Mouse (Mus musculus): ENCODE results near the gene Rpl13a. TPM values are rescaled to one million over a fixed set of nuclear protein-coding genes. Genes with fewer than 3 reads are reported as not detected.

Gene Rpl13a
- polyA plus RNA-seq, 1 experiment from 2014 or later, result 606 TPM

GRCm38 (mm10) chr7:45091001-45091990 lies 37.3 kb downstream of the Rpl13a start:
- Histone ChIP-seq H3K4me2 (peak overlapping the region; percentile 56), H3K36me3 (replicated peaks) (no peaks in the 10 kb centered on the region), H3K9me3 (no peaks in the 10 kb centered on the region), H3K4me3 (peak overlapping the region; percentile 36), H3K9ac (peak overlapping the region; percentile 22; the same call in 1 of the 2 replicates), H3K27me3 (replicated peaks) (no peaks in the 10 kb centered on the region), H3K4me1 (peaks cover 8% of the 10 kb centered on the region), H3K27ac (no peak overlapping the region)
- ATAC-seq (replicated peaks), result peak; percentile 62
- 16% methylated on average over 35 of the region's 35 CpGs for WGBS

GRCm38 (mm10) chr7:45090251-45090977 lies 38.1 kb downstream of the Rpl13a start:
- H3K27me3 ChIP-seq (replicated peaks), result no peaks in the 10 kb centered on the region
- H3K36me3 ChIP-seq (replicated peaks), result no peaks in the 10 kb centered on the region
- 82% methylated on average over 13 of the region's 13 CpGs for WGBS
- H3K27ac ChIP-seq, result no peak overlapping the region
- no peak overlapping the region for H3K9ac ChIP-seq
- no peaks in the 10 kb centered on the region for H3K9me3 ChIP-seq
- H3K4me1 ChIP-seq, result peaks cover 8% of the 10 kb centered on the region
- H3K4me3 ChIP-seq, result no peak overlapping the region
- no peak for ATAC-seq (replicated peaks)
- no peak overlapping the region for H3K4me2 ChIP-seq

- Histone ChIP-seq H3K4me1 (peaks cover 8% of the 10 kb centered on the region), H3K27ac (no peak overlapping the region), H3K4me3 (no peak overlapping the region), H3K36me3 (replicated peaks) (no peaks in the 10 kb centered on the region), H3K9ac (no peak overlapping the region), H3K9me3 (no peaks in the 10 kb centered on the region), H3K4me2 (no peak overlapping the region), H3K27me3 (replicated peaks) (no peaks in the 10 kb centered on the region)
- no peak for ATAC-seq (replicated peaks)
- 93% methylated on average over 17 of the region's 17 CpGs for WGBS
These were observed 40.0 kb downstream of the Rpl13a start for GRCm38 (mm10) chr7:45088597-45088996.

- H3K9ac ChIP-seq, result no peak overlapping the region
- no peaks in the 10 kb centered on the region for H3K36me3 ChIP-seq (replicated peaks)
- ATAC-seq (replicated peaks), result no peak
- no peaks in the 10 kb centered on the region for H3K27me3 ChIP-seq (replicated peaks)
- no peak overlapping the region for H3K4me3 ChIP-seq
- WGBS, result 79% methylated on average over 4 of the region's 4 CpGs
- no peaks in the 10 kb centered on the region for H3K9me3 ChIP-seq
- no peak overlapping the region for H3K4me2 ChIP-seq
- H3K27ac ChIP-seq, result no peak overlapping the region
- H3K4me1 ChIP-seq, result peaks cover 3% of the 10 kb centered on the region; the same call in 1 of the 2 replicates
These were observed 42.5 kb downstream of the Rpl13a start for GRCm38 (mm10) chr7:45086084-45086483.

- WGBS, result 86% methylated on average over 22 of the region's 22 CpGs
- no peak overlapping the region for H3K4me3 ChIP-seq
- ATAC-seq (replicated peaks), result no peak
- no peak overlapping the region for H3K9ac ChIP-seq
- H3K4me1 ChIP-seq, result peaks cover 3% of the 10 kb centered on the region; the same call in 1 of the 2 replicates
- no peak overlapping the region for H3K4me2 ChIP-seq
- no peaks in the 10 kb centered on the region for H3K36me3 ChIP-seq (replicated peaks)
- H3K9me3 ChIP-seq, result no peaks in the 10 kb centered on the region
- H3K27ac ChIP-seq, result no peak overlapping the region
- no peaks in the 10 kb centered on the region for H3K27me3 ChIP-seq (replicated peaks)
These were observed 45.2 kb downstream of the Rpl13a start for GRCm38 (mm10) chr7:45083300-45083890.

- WGBS, result 74% methylated on average over 25 of the region's 25 CpGs
These were observed 45.9 kb downstream of the Rpl13a start for GRCm38 (mm10) chr7:45082401-45083299.

GRCm38 (mm10) chr7:45081016-45081415 lies 47.5 kb downstream of the Rpl13a start:
- WGBS, result 49% methylated on average over 5 of the region's 5 CpGs
- no peak overlapping the region for H3K4me3 ChIP-seq

More at GRCm38 (mm10) chr7:45082401-45083299, 45.9 kb downstream of the Rpl13a start:
- Histone ChIP-seq H3K9me3 (no peaks in the 10 kb centered on the region), H3K36me3 (replicated peaks) (no peaks in the 10 kb centered on the region), H3K27ac (no peak overlapping the region), H3K4me1 (peaks cover 3% of the 10 kb centered on the region; the same call in 1 of the 2 replicates), H3K4me2 (no peak overlapping the region), H3K9ac (no peak overlapping the region), H3K4me3 (no peak overlapping the region), H3K27me3 (replicated peaks) (no peaks in the 10 kb centered on the region)
- no peak for ATAC-seq (replicated peaks)

GRCm38 (mm10) chr7:45079856-45080255 lies 48.7 kb downstream of the Rpl13a start:
- under 1% methylated on average over 10 of the region's 10 CpGs for WGBS
- H3K27ac ChIP-seq, result peak overlapping the region; percentile 48; the same call in 1 of the 2 replicates
- peak; percentile 55; the same call in 1 of the 2 replicates for ATAC-seq (replicated peaks)
- H3K4me3 ChIP-seq, result no peak overlapping the region
- no peaks in the 10 kb centered on the region for H3K9me3 ChIP-seq
- peaks cover 3% of the 10 kb centered on the region; the same call in 1 of the 2 replicates for H3K4me1 ChIP-seq
- H3K4me2 ChIP-seq, result 0 out of 2 replicates have a peak overlapping the region, but pooled peaks have one; percentile 11
- H3K9ac ChIP-seq, result no peak overlapping the region
- peaks cover 9% of the 10 kb centered on the region; the same call in 1 of the 2 replicates for H3K36me3 ChIP-seq (replicated peaks)
- H3K27me3 ChIP-seq (replicated peaks), result no peaks in the 10 kb centered on the region

More at GRCm38 (mm10) chr7:45081016-45081415, 47.5 kb downstream of the Rpl13a start:
- peaks cover 6% of the 10 kb centered on the region; the same call in 1 of the 2 replicates for H3K36me3 ChIP-seq (replicated peaks)
- H3K27me3 ChIP-seq (replicated peaks), result no peaks in the 10 kb centered on the region
- peaks cover 3% of the 10 kb centered on the region; the same call in 1 of the 2 replicates for H3K4me1 ChIP-seq
- ATAC-seq (replicated peaks), result no peak
- H3K27ac ChIP-seq, result no peak overlapping the region
- H3K9me3 ChIP-seq, result no peaks in the 10 kb centered on the region
- H3K9ac ChIP-seq, result no peak overlapping the region
- H3K4me2 ChIP-seq, result no peak overlapping the region

- ATAC-seq (replicated peaks), result peak; percentile 38; the same call in 1 of the 2 replicates
- no peak overlapping the region for H3K4me3 ChIP-seq
- no peak overlapping the region for H3K4me2 ChIP-seq
- H3K9me3 ChIP-seq, result no peaks in the 10 kb centered on the region
- no peak overlapping the region for H3K9ac ChIP-seq
- H3K27ac ChIP-seq, result no peak overlapping the region
- H3K36me3 ChIP-seq (replicated peaks), result peaks cover 9% of the 10 kb centered on the region; the same call in 1 of the 2 replicates
- WGBS, result 44% methylated on average over 9 of the region's 9 CpGs
- H3K27me3 ChIP-seq (replicated peaks), result no peaks in the 10 kb centered on the region
- H3K4me1 ChIP-seq, result peaks cover 3% of the 10 kb centered on the region; the same call in 1 of the 2 replicates
These were observed 50.0 kb downstream of the Rpl13a start for GRCm38 (mm10) chr7:45078513-45078912.

GRCm38 (mm10) chr7:45077829-45078228 lies 50.7 kb downstream of the Rpl13a start:
- Histone ChIP-seq H3K36me3 (replicated peaks) (peaks cover 9% of the 10 kb centered on the region; the same call in 1 of the 2 replicates), H3K9ac (no peak overlapping the region), H3K27me3 (replicated peaks) (no peaks in the 10 kb centered on the region), H3K27ac (no peak overlapping the region), H3K4me1 (peaks cover 3% of the 10 kb centered on the region; the same call in 1 of the 2 replicates), H3K4me3 (no peak overlapping the region), H3K9me3 (no peaks in the 10 kb centered on the region), H3K4me2 (no peak overlapping the region)
- ATAC-seq (replicated peaks), result no peak
- WGBS, result 93% methylated on average over 2 of the region's 2 CpGs

- no peak for ATAC-seq (replicated peaks)
- no peak overlapping the region for H3K4me2 ChIP-seq
- H3K4me3 ChIP-seq, result no peak overlapping the region
- H3K9ac ChIP-seq, result no peak overlapping the region
- 90% methylated on average over 14 of the region's 14 CpGs for WGBS
- H3K4me1 ChIP-seq, result peaks cover 3% of the 10 kb centered on the region; the same call in 1 of the 2 replicates
- no peak overlapping the region for H3K27ac ChIP-seq
- H3K36me3 ChIP-seq (replicated peaks), result peaks cover 9% of the 10 kb centered on the region; the same call in 1 of the 2 replicates
- H3K27me3 ChIP-seq (replicated peaks), result no peaks in the 10 kb centered on the region
- no peaks in the 10 kb centered on the region for H3K9me3 ChIP-seq
These were observed 51.2 kb downstream of the Rpl13a start for GRCm38 (mm10) chr7:45077322-45077721.

All from midbrain, embryonic 15.5 days (tissue).